In the genomic region with DNA sequence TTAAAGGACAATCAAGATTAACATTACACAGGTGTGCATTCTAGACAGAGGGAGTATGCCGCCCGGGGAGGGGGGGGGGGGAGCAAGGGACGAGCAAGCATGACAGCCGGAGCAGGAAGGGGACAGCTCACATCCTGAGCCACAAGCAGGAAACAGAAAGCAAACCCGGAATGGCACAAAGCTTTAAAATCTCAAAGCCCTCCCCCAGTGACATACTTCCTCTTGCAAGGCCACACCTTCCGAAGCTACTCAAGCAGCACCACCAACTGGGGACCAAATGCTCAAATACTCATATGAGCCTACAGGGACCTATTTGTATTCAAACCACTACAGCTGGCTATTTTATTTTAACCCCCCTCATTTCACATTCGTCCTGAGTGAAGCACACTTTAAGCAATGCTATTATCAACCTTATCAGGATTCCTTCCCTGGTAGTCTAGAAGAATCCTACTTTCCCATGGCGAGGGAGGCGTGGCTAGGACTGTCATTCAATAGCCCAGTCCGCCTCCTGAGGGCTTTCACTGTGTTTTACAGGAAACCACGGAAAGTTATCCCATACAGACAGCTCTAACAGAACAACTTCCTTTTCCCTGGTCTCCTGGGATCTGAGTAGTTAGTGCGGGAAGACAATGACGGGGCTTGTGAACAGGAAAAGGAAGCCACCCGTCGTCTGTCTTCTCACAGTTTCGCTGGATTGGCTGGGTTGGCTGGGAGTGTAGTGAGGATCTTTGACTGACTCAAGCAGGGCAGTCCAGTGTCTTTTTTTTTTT, we compare ENCODE assay signal across 9 mouse cellular contexts.
A peak's percentile ranks its signal among the peaks of the same experiment; 100 is the strongest.
DNase-seq lines count a peak whose midpoint lies in the region; ATAC-seq lines count a peak whose summit lies in the region.
"Had no signal": no experiment of that assay in that cellular context is flagged by ENCODE, and none has a peak within 500 bp of the region (broad histone marks: within the 10 kb centered on the region; RNA-seq: fewer than 3 reads in every experiment).

No protein-coding gene starts in this region.

- no peaks in the 10 kb centered on the region for H3K9me3 ChIP-seq in limb, embryonic 12.5 days
- H3K9me3 ChIP-seq in limb, embryonic 10.5 days (replicated peaks) = no peaks in the 10 kb centered on the region
- H3K9me3 ChIP-seq in heart, embryonic 13.5 days = no peaks in the 10 kb centered on the region
- no peaks in the 10 kb centered on the region; the same call in 1 of the 2 replicates for H3K9me3 ChIP-seq in kidney, embryonic 16.5 days (ENCODE audit: low read length)
- H3K9me3 ChIP-seq in neural tube, embryonic 14.5 days (ENCODE audit: control insufficient read depth, low read length) = no peaks in the 10 kb centered on the region

- no peaks in the 10 kb centered on the region for H3K27me3 ChIP-seq in limb, embryonic 12.5 days
- no peaks in the 10 kb centered on the region for H3K27me3 ChIP-seq in limb, embryonic 10.5 days (ENCODE audit: low read depth, poor library complexity, severe bottlenecking)
- H3K27me3 ChIP-seq in heart, embryonic 13.5 days (replicated peaks) = no peaks in the 10 kb centered on the region
- H3K27me3 ChIP-seq in kidney, embryonic 16.5 days (ENCODE audit: insufficient read depth, low read length) = no peaks in the 10 kb centered on the region
- no peaks in the 10 kb centered on the region for H3K27me3 ChIP-seq in neural tube, embryonic 14.5 days (ENCODE audit: control insufficient read depth, insufficient read depth, low read length)

- peaks cover 12% of the 10 kb centered on the region; the same call in 1 of the 2 replicates for H3K4me1 ChIP-seq in limb, embryonic 12.5 days (replicated peaks)
- peaks cover 21% of the 10 kb centered on the region for H3K4me1 ChIP-seq in limb, embryonic 10.5 days
- peaks cover 18% of the 10 kb centered on the region for H3K4me1 ChIP-seq in heart, embryonic 13.5 days
- no peaks in the 10 kb centered on the region for H3K4me1 ChIP-seq in kidney, embryonic 16.5 days (ENCODE audit: insufficient read depth, low read length)
- peaks cover 9% of the 10 kb centered on the region; the same call in 1 of the 2 replicates for H3K4me1 ChIP-seq in neural tube, embryonic 14.5 days (ENCODE audit: control insufficient read depth, insufficient read depth, low read length)

- H3K27ac ChIP-seq in limb, embryonic 12.5 days = peak overlapping the region; percentile 35; the same call in 1 of the 2 replicates
- H3K27ac ChIP-seq in limb, embryonic 10.5 days = no peak overlapping the region
- H3K27ac ChIP-seq in heart, embryonic 13.5 days (replicated peaks) = peak overlapping the region; percentile 70
- H3K27ac ChIP-seq in kidney, embryonic 16.5 days (ENCODE audit: low read length) = peak overlapping the region; percentile 46; the same call in 1 of the 2 replicates
- no peak overlapping the region for H3K27ac ChIP-seq in neural tube, embryonic 14.5 days (ENCODE audit: low read depth, low read length)

- no peaks in the 10 kb centered on the region for H3K36me3 ChIP-seq in limb, embryonic 12.5 days
- no peaks in the 10 kb centered on the region for H3K36me3 ChIP-seq in limb, embryonic 10.5 days
- H3K36me3 ChIP-seq in heart, embryonic 13.5 days = no peaks in the 10 kb centered on the region
- no peaks in the 10 kb centered on the region for H3K36me3 ChIP-seq in kidney, embryonic 16.5 days (ENCODE audit: insufficient read depth, low read length)
- no peaks in the 10 kb centered on the region for H3K36me3 ChIP-seq in neural tube, embryonic 14.5 days (ENCODE audit: control insufficient read depth, insufficient read depth, low read length)

- H3K9ac ChIP-seq in limb, embryonic 12.5 days (replicated peaks) = no peak overlapping the region
- no peak overlapping the region for H3K9ac ChIP-seq in heart, embryonic 13.5 days
- no peak overlapping the region for H3K9ac ChIP-seq in kidney, embryonic 16.5 days (replicated peaks; ENCODE audit: low read length)
- no peak overlapping the region for H3K9ac ChIP-seq in neural tube, embryonic 14.5 days (replicated peaks; ENCODE audit: low read depth, low read length)

- 72% methylated on average over 16 of the region's 16 CpGs for WGBS in limb, embryonic 12.5 days
- 74% methylated on average over 16 of the region's 16 CpGs for WGBS in limb, embryonic 10.5 days
- WGBS in heart, embryonic 13.5 days = 45% methylated on average over 16 of the region's 16 CpGs
- WGBS in kidney, embryonic 16.5 days = 54% methylated on average over 16 of the region's 16 CpGs
- 49% methylated on average over 16 of the region's 16 CpGs for WGBS in neural tube, embryonic 14.5 days

- no peak for DNase-seq in limb, embryonic 10.5 days (ENCODE audit: low spot score)
- no peak for DNase-seq in cerebellum, adult 9-11 months
- no peak for DNase-seq in natural killer cell, adult 2 months (ENCODE audit: low spot score in 2 of 2)

- H3K4me2 ChIP-seq in limb, embryonic 12.5 days = no peak overlapping the region
- peak overlapping the region; percentile 27 for H3K4me2 ChIP-seq in heart, embryonic 13.5 days
- H3K4me2 ChIP-seq in kidney, embryonic 16.5 days (replicated peaks; ENCODE audit: low read depth, low read length) = no peak overlapping the region
- no peak overlapping the region for H3K4me2 ChIP-seq in neural tube, embryonic 14.5 days (ENCODE audit: low read depth, low read length)
- H3K4me2 ChIP-seq: midbrain, embryonic 11.5 days had no signal

- no peak for ATAC-seq in limb, embryonic 12.5 days (ENCODE audit: insufficient number of reproducible peaks, insufficient read depth, low FRiP score, low TSS enrichment, low read depth)
- peak; percentile 37; the same call in 1 of the 2 replicates for ATAC-seq in heart, embryonic 13.5 days (ENCODE audit: extremely low read depth, insufficient number of reproducible peaks, low FRiP score, low TSS enrichment)
- ATAC-seq in kidney, embryonic 16.5 days (ENCODE audit: low FRiP score, low TSS enrichment) = peak; percentile 80
- ATAC-seq in neural tube, embryonic 14.5 days (ENCODE audit: low read depth) = peak; percentile 26; the same call in 1 of the 2 replicates
- no peak for ATAC-seq in inflammation-experienced regulatory T-cells, adult 6 months

- H3K4me3 ChIP-seq in limb, embryonic 12.5 days (replicated peaks) = no peak overlapping the region
- no peak overlapping the region for H3K4me3 ChIP-seq in limb, embryonic 10.5 days
- H3K4me3 ChIP-seq in heart, embryonic 13.5 days = no peak overlapping the region
- no peak overlapping the region for H3K4me3 ChIP-seq in kidney, embryonic 16.5 days (ENCODE audit: low read length)
- H3K4me3 ChIP-seq in neural tube, embryonic 14.5 days (ENCODE audit: low read depth, low read length) = no peak overlapping the region

Comparison
In these comparisons a context has a peak if more than half of its experiments do, and no peak if none do; other contexts are left out.
1. H3K27ac ChIP-seq: peak in limb, embryonic 12.5 days (single experiment), heart, embryonic 13.5 days (single experiment) and kidney, embryonic 16.5 days (single experiment); none in limb, embryonic 10.5 days (single experiment) and neural tube, embryonic 14.5 days (single experiment).
2. ATAC-seq: peak in heart, embryonic 13.5 days (single experiment), kidney, embryonic 16.5 days (single experiment) and neural tube, embryonic 14.5 days (single experiment); none in limb, embryonic 12.5 days (single experiment) and inflammation-experienced regulatory T-cells, adult 6 months (single experiment).